Mouse (Mus musculus): Measurements from ENCODE around the gene Zbtb43.
A peak's percentile ranks its signal among the peaks of the same experiment; 100 is the strongest.

Zbtb43 gene

GRCm38 (mm10) chr2:33468466-33469097, at the start of gene Zbtb43:
Gene Zbtb43, minus strand, starts transcription at chr2:33468559.
- DNase-seq: peak; percentile 96 to 97

- DNase-seq: no peak
Measured at GRCm38 (mm10) chr2:33515856-33516255, 47.5 kb upstream of the Zbtb43 start.

GRCm38 (mm10) chr2:33515431-33515830, 47.1 kb upstream of the Zbtb43 start:
- DNase-seq: no peak

- DNase-seq: no peak
Measured at GRCm38 (mm10) chr2:33510791-33511190, 42.4 kb upstream of the Zbtb43 start.

- no peak for DNase-seq
Measured at GRCm38 (mm10) chr2:33502602-33503001, 34.2 kb upstream of the Zbtb43 start.

GRCm38 (mm10) chr2:33498280-33498679, 29.9 kb upstream of the Zbtb43 start:
- DNase-seq: peak; percentile 11 to 26

- DNase-seq: peak in 1 of 2 experiments; percentile 13
Measured at GRCm38 (mm10) chr2:33495654-33496053, 27.3 kb upstream of the Zbtb43 start.

GRCm38 (mm10) chr2:33492041-33492440, 23.7 kb upstream of the Zbtb43 start:
- DNase-seq: no peak

GRCm38 (mm10) chr2:33489565-33489964, 21.2 kb upstream of the Zbtb43 start:
- DNase-seq: peak; percentile 34 to 36

- DNase-seq: peak; percentile 12 to 33
Measured at GRCm38 (mm10) chr2:33487332-33487731, 19.0 kb upstream of the Zbtb43 start.

GRCm38 (mm10) chr2:33486866-33487265, 18.5 kb upstream of the Zbtb43 start:
- peak; percentile 86 for DNase-seq

GRCm38 (mm10) chr2:33477961-33478755, 9.8 kb upstream of the Zbtb43 start:
- DNase-seq: no peak

- no peak for DNase-seq
Measured at GRCm38 (mm10) chr2:33475961-33476360, 7.6 kb upstream of the Zbtb43 start.

GRCm38 (mm10) chr2:33467546-33468465, 553 bp downstream of the Zbtb43 start:
- DNase-seq: peak in 1 of 2 experiments; percentile 36

- DNase-seq: peak in 1 of 2 experiments; percentile 34
Measured at GRCm38 (mm10) chr2:33465966-33466365, 2.4 kb downstream of the Zbtb43 start.

GRCm38 (mm10) chr2:33465215-33465614, 3.1 kb downstream of the Zbtb43 start:
- DNase-seq: no peak

- no peak for DNase-seq
Measured at GRCm38 (mm10) chr2:33462066-33462465, 6.3 kb downstream of the Zbtb43 start.

GRCm38 (mm10) chr2:33461066-33461465, 7.3 kb downstream of the Zbtb43 start:
- DNase-seq: no peak

GRCm38 (mm10) chr2:33459660-33460059, 8.7 kb downstream of the Zbtb43 start:
- DNase-seq: no peak

GRCm38 (mm10) chr2:33456696-33457095, 11.7 kb downstream of the Zbtb43 start:
- no peak for DNase-seq

GRCm38 (mm10) chr2:33456242-33456641, 12.1 kb downstream of the Zbtb43 start:
- DNase-seq: no peak

GRCm38 (mm10) chr2:33455350-33455749, 13.0 kb downstream of the Zbtb43 start:
- no peak for DNase-seq

- DNase-seq: no peak
Measured at GRCm38 (mm10) chr2:33454816-33455215, 13.5 kb downstream of the Zbtb43 start.
